Mouse (Mus musculus): ENCODE results near the gene Malsu1.

- TF ChIP-seq POLR2A (IDR thresholded peaks at IDR 0.05; ENCODE audit: insufficient read length, low read depth) (no peak), USF1 (IDR thresholded peaks at IDR 0.05; ENCODE audit: low read depth) (no peak), TCF3 (IDR thresholded peaks at IDR 0.05; ENCODE audit: insufficient read length, low read depth) (no peak), TCF12 (IDR thresholded peaks at IDR 0.05; ENCODE audit: insufficient read depth, poor library complexity, severe bottlenecking) (no peak), MYOD1 (IDR thresholded peaks at IDR 0.05; ENCODE audit: control insufficient read depth in 1 of 3, insufficient read length in 2 of 3, low read depth in 2 of 3) (no peak), CEBPB (IDR thresholded peaks at IDR 0.05; ENCODE audit: insufficient read depth, poor library complexity, severe bottlenecking) (no peak), POLR2AphosphoS2 (IDR thresholded peaks at IDR 0.05; ENCODE audit: insufficient read length, low read depth) (no peak), E2F4 (IDR thresholded peaks at IDR 0.05; ENCODE audit: insufficient read depth) (no peak)
Observed at GRCm38 (mm10) chr6:49031230-49031629, 42.4 kb upstream of the Malsu1 start.

Data from myocyte (in vitro differentiated cells).